Mouse (Mus musculus) CD4-positive, CD25-positive, alpha-beta regulatory T cell, adult 9 weeks (primary cell): ENCODE results near the gene Ssbp2. TPM values are rescaled to one million over a fixed set of nuclear protein-coding genes. Genes with fewer than 3 reads are reported as not detected.

ENCODE experiments used
- polyA plus RNA-seq: library from polyadenylated mRNA; unstranded; fragments of 100-300 nt; shearing (Covaris generic); gene quantifications from one replicate; pipeline ENCODE4 v1.2.1, GENCODE M21; 2017

Ssbp2 gene
- polyA plus RNA-seq, result 170 TPM

DNA sequence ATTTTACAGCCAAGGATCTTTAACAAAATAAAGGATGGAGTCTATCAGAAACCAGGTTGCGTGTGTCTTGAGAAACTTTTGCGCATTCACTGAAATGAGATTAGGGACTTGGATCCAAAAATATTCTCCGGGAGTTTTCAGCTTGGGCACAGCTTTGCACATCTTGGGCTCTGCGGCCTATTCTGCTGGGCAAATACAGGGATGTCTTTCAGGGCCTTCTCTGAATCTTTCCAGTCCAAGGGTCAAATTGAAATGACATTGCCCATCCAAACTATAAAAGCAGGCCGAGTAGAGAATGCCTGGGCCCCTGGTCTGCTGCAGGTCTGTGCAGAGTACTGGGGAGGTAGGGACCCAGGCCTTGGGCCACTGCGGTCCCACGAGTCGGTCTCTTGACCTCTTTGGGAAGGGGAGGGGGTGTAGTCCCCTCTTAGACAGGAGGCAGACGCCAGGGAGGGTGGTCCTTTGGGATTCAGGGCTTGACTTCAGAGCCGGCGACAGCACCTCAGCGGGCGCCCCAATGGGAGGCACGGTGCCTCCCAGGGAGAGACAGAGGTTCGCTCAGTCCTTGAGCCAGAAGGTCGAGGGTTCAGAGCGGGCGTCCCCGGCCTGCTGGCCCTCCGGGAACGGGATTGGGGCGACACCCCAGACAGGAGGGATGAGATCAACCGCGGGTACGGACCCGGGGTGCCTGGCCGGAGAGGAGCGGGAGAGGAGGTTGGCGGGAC, at the start of gene Ssbp2:
Gene Ssbp2 (plus strand): TSS at position 388 of the 725 bp plus-strand sequence.

DNA sequence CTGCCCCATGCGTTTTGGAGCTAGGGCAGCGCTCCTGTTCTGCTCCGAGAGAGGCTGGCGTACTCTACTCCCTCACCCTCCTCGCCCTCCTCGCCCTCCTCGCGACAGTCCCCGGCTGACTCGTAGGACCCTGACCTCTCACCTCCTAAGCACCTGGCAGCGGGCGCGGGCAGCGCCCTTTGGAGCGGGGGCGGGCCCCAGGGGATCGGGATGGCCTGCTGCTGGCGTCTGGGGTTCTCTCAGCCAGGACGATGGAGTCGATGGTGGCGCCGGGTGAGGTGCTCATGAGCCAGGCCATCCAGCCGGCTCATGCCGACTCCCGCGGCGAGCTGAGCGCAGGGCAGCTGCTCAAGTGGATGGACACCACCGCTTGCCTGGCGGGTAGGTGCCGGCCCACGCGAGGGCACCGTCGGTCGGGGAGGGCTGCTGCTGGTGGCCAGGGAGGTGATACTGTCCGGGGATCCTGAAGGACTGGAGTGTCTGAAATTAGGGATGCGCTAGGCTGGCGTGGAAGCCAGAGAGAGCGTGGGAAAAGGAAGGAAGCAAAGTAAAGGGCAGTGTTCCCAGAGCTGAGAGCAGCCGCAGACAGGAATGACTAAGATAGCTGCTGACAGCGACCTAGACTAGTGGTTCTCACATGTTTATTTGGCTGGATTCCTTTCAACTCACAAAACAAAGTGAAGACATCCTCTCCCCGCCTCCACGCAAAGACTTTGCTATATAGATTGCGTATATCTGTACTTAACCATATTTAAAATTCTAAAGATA, 281.4 kb downstream of the Ssbp2 start, which contains the start of gene Acot12:
Gene Acot12 (plus strand): TSS at position 233 of the 768 bp plus-strand sequence.

Other genes starting within 250 kb of the Ssbp2 start
- 26.0 TPM for gene Atg10, start 236.3 kb upstream of the Ssbp2 start, polyA plus RNA-seq